Mouse (Mus musculus) urinary bladder, postnatal 14 days (tissue): Measurements from ENCODE around the gene Spata2l.
"Not testable (repeated sequence)": the region's sequence is repeated elsewhere in the genome, so short reads cannot be mapped to it uniquely, and the experiment has no call there.

Experiments used
- DNase-seq: peaks from one replicate; pipeline ENCODE4 v3.0.0; 2021; ENCODE audit warnings: low spot score

Gene Spata2l

GRCm38 (mm10) chr8:123235520-123236497, at the start of gene Spata2l:
Gene Spata2l (minus strand): TSS chr8:123236233.
- DNase-seq, result peak; percentile 89

GRCm38 (mm10) chr8:123284493-123284892, 48.5 kb upstream of the Spata2l start:
- DNase-seq, result no peak

- DNase-seq, result no peak
Measured at GRCm38 (mm10) chr8:123283991-123284390, 48.0 kb upstream of the Spata2l start.

- not testable (repeated sequence) for DNase-seq
Measured at GRCm38 (mm10) chr8:123282994-123283393, 47.0 kb upstream of the Spata2l start.

- DNase-seq, result no peak
Measured at GRCm38 (mm10) chr8:123280302-123281094, 44.5 kb upstream of the Spata2l start.

GRCm38 (mm10) chr8:123279828-123280227, 43.8 kb upstream of the Spata2l start:
- no peak for DNase-seq

- no peak for DNase-seq
Measured at GRCm38 (mm10) chr8:123278445-123278844, 42.4 kb upstream of the Spata2l start.

GRCm38 (mm10) chr8:123275096-123275495, 39.1 kb upstream of the Spata2l start:
- no peak for DNase-seq

- DNase-seq, result no peak
Measured at GRCm38 (mm10) chr8:123274447-123274846, 38.4 kb upstream of the Spata2l start.

- no peak for DNase-seq
Measured at GRCm38 (mm10) chr8:123271901-123272300, 35.9 kb upstream of the Spata2l start.

GRCm38 (mm10) chr8:123271147-123271546, 35.1 kb upstream of the Spata2l start:
- DNase-seq, result no peak

GRCm38 (mm10) chr8:123267926-123268656, 32.1 kb upstream of the Spata2l start:
- DNase-seq, result no peak

GRCm38 (mm10) chr8:123257593-123257992, 21.6 kb upstream of the Spata2l start:
- DNase-seq, result not testable (repeated sequence)

GRCm38 (mm10) chr8:123257114-123257513, 21.1 kb upstream of the Spata2l start:
- no peak for DNase-seq

- no peak for DNase-seq
Measured at GRCm38 (mm10) chr8:123255170-123255569, 19.1 kb upstream of the Spata2l start.

- peak; percentile 87 for DNase-seq
Measured at GRCm38 (mm10) chr8:123254099-123254885, 18.3 kb upstream of the Spata2l start, which contains the start of the genes Zfp276 and Vps9d1. Gene Zfp276 (plus strand): TSS chr8:123254195. Gene Vps9d1 (minus strand): TSS chr8:123254348.

GRCm38 (mm10) chr8:123253451-123254098, 17.5 kb upstream of the Spata2l start:
- peak; percentile 28 for DNase-seq

- no peak for DNase-seq
Measured at GRCm38 (mm10) chr8:123252925-123253324, 16.9 kb upstream of the Spata2l start.

- no peak for DNase-seq
Measured at GRCm38 (mm10) chr8:123250940-123251339, 14.9 kb upstream of the Spata2l start.

- no peak for DNase-seq
Measured at GRCm38 (mm10) chr8:123248596-123248995, 12.6 kb upstream of the Spata2l start.
